Mouse (Mus musculus) WW6 (cell line): ENCODE measurements around the gene Prima1.

Source experiments
- DNase-seq: peaks from one replicate; pipeline ENCODE4 v3.0.0-alpha.2; 2013; ENCODE audit warnings: low read depth, low spot score

Gene Prima1

DNA sequence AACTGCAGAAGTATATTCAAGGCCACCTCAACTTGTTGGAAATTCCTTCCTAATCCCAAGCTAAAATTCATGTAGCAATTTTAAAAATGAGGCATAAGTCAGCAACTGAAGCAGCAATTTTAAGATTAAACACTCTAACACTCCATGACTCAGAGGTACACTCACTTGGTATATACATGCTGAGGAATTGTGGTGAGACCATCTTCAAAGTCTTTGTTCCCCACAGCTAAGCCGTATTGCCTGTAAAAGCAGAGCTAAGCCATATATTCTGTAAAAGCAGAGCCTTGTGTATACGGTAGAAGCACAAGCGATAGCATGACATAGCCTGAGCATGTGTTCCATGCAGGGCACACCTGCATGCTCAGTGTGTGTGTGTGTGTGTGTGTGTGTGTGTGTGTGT is 86.5 kb downstream of the Prima1 start:
- DNase-seq = no peak

GRCm38 (mm10) chr12:103154927-103155326 is 87.0 kb downstream of the Prima1 start:
- DNase-seq = no peak

- DNase-seq = no peak
These were observed 91.7 kb downstream of the Prima1 start for GRCm38 (mm10) chr12:103150247-103150646.
